Mouse (Mus musculus) c-Kit-positive CD71-positive TER-119-negative erythroid progenitor cells, embryonic 14.5 days (primary cell): ENCODE results near the gene Gnao1.

ENCODE experiments used
- DNase-seq: peaks from one replicate; pipeline ENCODE4 v3.0.0-alpha.2; 2013; ENCODE audit warnings: low read depth

Gene Gnao1

GRCm38 (mm10) chr8:93845186-93845585 lies 35.4 kb downstream of the Gnao1 start:
- DNase-seq, result no peak

GRCm38 (mm10) chr8:93852087-93852645 lies 42.4 kb downstream of the Gnao1 start:
- no peak for DNase-seq

- no peak for DNase-seq
Measured at GRCm38 (mm10) chr8:93852851-93853461, 43.2 kb downstream of the Gnao1 start.

- no peak for DNase-seq
Measured at GRCm38 (mm10) chr8:93854676-93855075, 44.9 kb downstream of the Gnao1 start.

- DNase-seq, result no peak
Measured at GRCm38 (mm10) chr8:93855272-93855671, 45.5 kb downstream of the Gnao1 start.

- no peak for DNase-seq
Measured at GRCm38 (mm10) chr8:93857144-93857543, 47.4 kb downstream of the Gnao1 start.

- DNase-seq, result no peak
Measured at GRCm38 (mm10) chr8:93858286-93858685, 48.5 kb downstream of the Gnao1 start.

GRCm38 (mm10) chr8:93860020-93860419 lies 50.3 kb downstream of the Gnao1 start:
- DNase-seq, result no peak

- DNase-seq, result no peak
Measured at GRCm38 (mm10) chr8:93864064-93864463, 54.3 kb downstream of the Gnao1 start.

- no peak for DNase-seq
Measured at GRCm38 (mm10) chr8:93866271-93866670, 56.5 kb downstream of the Gnao1 start.

- no peak for DNase-seq
Measured at GRCm38 (mm10) chr8:93868486-93869221, 58.9 kb downstream of the Gnao1 start.

GRCm38 (mm10) chr8:93871275-93871674 lies 61.5 kb downstream of the Gnao1 start:
- no peak for DNase-seq

- DNase-seq, result no peak
Measured at GRCm38 (mm10) chr8:93878396-93878795, 68.6 kb downstream of the Gnao1 start.

GRCm38 (mm10) chr8:93879966-93880365 lies 70.2 kb downstream of the Gnao1 start:
- DNase-seq, result no peak

GRCm38 (mm10) chr8:93881381-93881780 lies 71.6 kb downstream of the Gnao1 start:
- no peak for DNase-seq

- no peak for DNase-seq
Measured at GRCm38 (mm10) chr8:93883241-93883640, 73.5 kb downstream of the Gnao1 start.

GRCm38 (mm10) chr8:93883771-93884170 lies 74.0 kb downstream of the Gnao1 start:
- no peak for DNase-seq

- DNase-seq, result no peak
Measured at GRCm38 (mm10) chr8:93884316-93884715, 74.5 kb downstream of the Gnao1 start.

- no peak for DNase-seq
Measured at GRCm38 (mm10) chr8:93886181-93886580, 76.4 kb downstream of the Gnao1 start.

GRCm38 (mm10) chr8:93888150-93888676 lies 78.4 kb downstream of the Gnao1 start:
- DNase-seq, result no peak

GRCm38 (mm10) chr8:93888702-93889480 lies 79.1 kb downstream of the Gnao1 start:
- no peak for DNase-seq

- DNase-seq, result no peak
Measured at GRCm38 (mm10) chr8:93893556-93893955, 83.8 kb downstream of the Gnao1 start.
